Comparison of ENCODE assay signal across 11 mouse cellular contexts in the genomic region with DNA sequence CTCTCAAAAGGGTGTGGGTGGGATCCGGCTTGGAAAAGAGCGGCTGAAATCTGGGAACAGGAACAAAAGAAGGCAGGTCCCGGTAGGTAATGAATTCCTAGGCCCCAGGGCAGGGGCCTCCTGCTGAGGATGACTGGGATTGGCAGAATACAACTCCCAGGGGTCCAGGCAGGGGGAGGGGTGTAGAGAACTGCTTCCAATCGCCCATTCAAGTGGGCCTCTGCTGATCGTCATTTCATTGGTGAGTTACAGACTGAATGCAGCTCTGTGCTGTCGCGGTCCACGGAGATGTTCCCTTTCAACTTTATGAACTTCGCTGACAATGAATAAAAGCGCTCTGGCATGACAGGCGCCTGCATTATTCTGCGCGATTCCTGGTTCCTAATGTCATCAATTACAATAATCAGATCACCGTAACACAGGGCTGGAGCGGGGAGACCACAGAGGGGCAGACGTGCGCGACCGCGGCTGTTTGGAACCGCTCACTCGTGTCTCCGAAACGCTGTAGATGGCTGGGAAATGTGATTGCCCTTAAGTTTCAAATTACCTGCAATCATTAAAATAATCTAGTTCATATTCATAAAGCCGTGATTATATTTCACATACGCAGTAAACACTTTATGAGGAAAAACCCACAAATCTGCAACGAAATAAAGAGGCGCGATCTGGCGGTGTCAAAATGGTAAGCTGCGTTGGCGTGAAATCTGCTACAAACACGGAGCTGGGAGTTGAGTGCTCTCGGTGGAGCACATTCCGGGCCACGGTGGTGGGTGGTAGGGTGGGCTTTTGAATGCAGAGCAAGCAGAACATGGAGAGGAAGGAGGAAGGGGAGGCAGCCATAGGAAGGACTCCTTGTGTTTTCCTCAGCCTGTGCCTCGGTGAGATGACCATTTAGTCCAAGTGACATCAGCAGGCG.
A peak's percentile ranks its signal among the peaks of the same experiment; 100 is the strongest.
DNase-seq lines count a peak whose midpoint lies in the region; ATAC-seq and TF ChIP-seq lines count a peak whose summit lies in the region.
"Had no signal": no experiment of that assay in that cellular context is flagged by ENCODE, and none has a peak within 500 bp of the region (broad histone marks: within the 10 kb centered on the region; RNA-seq: fewer than 3 reads in every experiment).

No protein-coding gene starts in this region.

- H3K4me3 ChIP-seq in liver, embryonic 11.5 days (ENCODE audit: low read depth, low read length): peak overlapping the region; percentile 10; the same call in 1 of the 2 replicates
- H3K4me3 ChIP-seq in liver, postnatal 0 days (ENCODE audit: low read depth, low read length): no peak overlapping the region
- peak overlapping the region; percentile 26 for H3K4me3 ChIP-seq in embryonic facial prominence, embryonic 13.5 days
- no peak overlapping the region for H3K4me3 ChIP-seq in limb, embryonic 11.5 days (ENCODE audit: low read depth, low read length)

- no peaks in the 10 kb centered on the region for H3K9me3 ChIP-seq in liver, embryonic 11.5 days (ENCODE audit: control insufficient read depth, low read length)
- no peaks in the 10 kb centered on the region for H3K9me3 ChIP-seq in liver, postnatal 0 days (ENCODE audit: low read length)
- H3K9me3 ChIP-seq in embryonic facial prominence, embryonic 13.5 days: peaks cover 4% of the 10 kb centered on the region; the same call in 1 of the 2 replicates
- no peaks in the 10 kb centered on the region for H3K9me3 ChIP-seq in limb, embryonic 11.5 days (ENCODE audit: control insufficient read depth, low read length)

- H3K9ac ChIP-seq in liver, embryonic 11.5 days (ENCODE audit: low read depth, low read length): no peak overlapping the region
- no peak overlapping the region for H3K9ac ChIP-seq in liver, postnatal 0 days (replicated peaks)
- peak overlapping the region; percentile 41; the same call in 1 of the 2 replicates for H3K9ac ChIP-seq in embryonic facial prominence, embryonic 13.5 days
- no peak overlapping the region for H3K9ac ChIP-seq in limb, embryonic 11.5 days (ENCODE audit: low read length)

- DNase-seq in liver, embryonic 11.5 days (ENCODE audit: low spot score): no peak
- DNase-seq in liver, postnatal 0 days: no peak
- DNase-seq in limb, embryonic 11.5 days (ENCODE audit: low spot score): peak; percentile 50
- peak; percentile 61 for DNase-seq in retina, postnatal 1 day
- no peak for DNase-seq in cerebellum, adult 8-10 months
- DNase-seq in c-Kit-positive CD71-positive TER-119-positive erythroid progenitor cells, embryonic 14.5 days (ENCODE audit: low spot score): no peak
- DNase-seq: kidney, adult 9 months had no signal

- TF ChIP-seq CTCF in liver, postnatal 0 days (IDR thresholded peaks at IDR 0.05; ENCODE audit: low read depth): no peak

- WGBS in liver, embryonic 11.5 days: 9% methylated on average over 38 of the region's 38 CpGs
- WGBS in liver, postnatal 0 days (ENCODE audit: insufficient replicate concordance): 8% methylated on average over 38 of the region's 38 CpGs
- WGBS in embryonic facial prominence, embryonic 13.5 days: 3% methylated on average over 38 of the region's 38 CpGs
- WGBS in limb, embryonic 11.5 days: 5% methylated on average over 38 of the region's 38 CpGs

- H3K36me3 ChIP-seq in liver, embryonic 11.5 days (ENCODE audit: control insufficient read depth, insufficient read depth, low read length): no peaks in the 10 kb centered on the region
- no peaks in the 10 kb centered on the region for H3K36me3 ChIP-seq in liver, postnatal 0 days (replicated peaks; ENCODE audit: insufficient read depth, low read length)
- no peaks in the 10 kb centered on the region for H3K36me3 ChIP-seq in embryonic facial prominence, embryonic 13.5 days
- no peaks in the 10 kb centered on the region for H3K36me3 ChIP-seq in limb, embryonic 11.5 days (ENCODE audit: control insufficient read depth, insufficient read depth, low read length)

- TF ChIP-seq EP300 in liver, postnatal 0 days (IDR thresholded peaks at IDR 0.05; ENCODE audit: low read depth): no peak

- peaks cover 40% of the 10 kb centered on the region for H3K27me3 ChIP-seq in liver, embryonic 11.5 days (replicated peaks; ENCODE audit: control insufficient read depth, insufficient read depth, low read length)
- H3K27me3 ChIP-seq in liver, postnatal 0 days (ENCODE audit: insufficient read depth, low read length): peaks cover 25% of the 10 kb centered on the region
- H3K27me3 ChIP-seq in embryonic facial prominence, embryonic 13.5 days: peaks cover 57% of the 10 kb centered on the region
- H3K27me3 ChIP-seq in limb, embryonic 11.5 days (ENCODE audit: control insufficient read depth, insufficient read depth, low read length): peaks cover 39% of the 10 kb centered on the region

- no peaks in the 10 kb centered on the region for H3K4me1 ChIP-seq in liver, embryonic 11.5 days (replicated peaks; ENCODE audit: control insufficient read depth, insufficient read depth, low read length)
- H3K4me1 ChIP-seq in liver, postnatal 0 days (ENCODE audit: insufficient read depth): no peaks in the 10 kb centered on the region
- H3K4me1 ChIP-seq in embryonic facial prominence, embryonic 13.5 days: peaks cover 38% of the 10 kb centered on the region
- H3K4me1 ChIP-seq in limb, embryonic 11.5 days (ENCODE audit: control insufficient read depth, insufficient read depth, low read length): peaks cover 27% of the 10 kb centered on the region

- H3K27ac ChIP-seq in liver, embryonic 11.5 days (ENCODE audit: low read depth, low read length): no peak overlapping the region
- no peak overlapping the region for H3K27ac ChIP-seq in liver, postnatal 0 days (ENCODE audit: low read depth)
- H3K27ac ChIP-seq in embryonic facial prominence, embryonic 13.5 days: no peak overlapping the region
- no peak overlapping the region for H3K27ac ChIP-seq in limb, embryonic 11.5 days (replicated peaks; ENCODE audit: low read depth, low read length)

- H3K4me2 ChIP-seq in liver, embryonic 11.5 days: peak overlapping the region; percentile 12; the same call in 1 of the 2 replicates
- H3K4me2 ChIP-seq in liver, postnatal 0 days (ENCODE audit: low read depth, low read length): no peak overlapping the region
- peak overlapping the region; percentile 55 for H3K4me2 ChIP-seq in embryonic facial prominence, embryonic 13.5 days
- peak overlapping the region; percentile 33; the same call in 1 of the 2 replicates for H3K4me2 ChIP-seq in limb, embryonic 11.5 days (ENCODE audit: low read depth, severe bottlenecking)

- ATAC-seq in liver, embryonic 11.5 days (replicated peaks; ENCODE audit: low FRiP score): no peak
- no peak for ATAC-seq in liver, postnatal 0 days
- no peak for ATAC-seq in embryonic facial prominence, embryonic 13.5 days (ENCODE audit: insufficient number of reproducible peaks, insufficient read depth, low FRiP score, low TSS enrichment, low read depth)
- no peak for ATAC-seq in limb, embryonic 11.5 days (ENCODE audit: insufficient number of reproducible peaks, low FRiP score, low TSS enrichment, low read depth)
- no peak for ATAC-seq in megakaryocyte-erythroid progenitor cell, adult 5-6 weeks (replicated peaks; ENCODE audit: low FRiP score, low TSS enrichment, poor library complexity, severe bottlenecking)
- ATAC-seq: lung, postnatal 0 days; Patski had no signal

Comparison
In these comparisons a context has a peak if more than half of its experiments do, and no peak if none do; other contexts are left out.
1. H3K4me3 ChIP-seq: peak in liver, embryonic 11.5 days (single experiment) and embryonic facial prominence, embryonic 13.5 days (single experiment); none in liver, postnatal 0 days (single experiment) and limb, embryonic 11.5 days (single experiment).
2. DNase-seq: peak in limb, embryonic 11.5 days (single experiment) and retina, postnatal 1 day (single experiment); none in liver, embryonic 11.5 days (single experiment), liver, postnatal 0 days (single experiment), cerebellum, adult 8-10 months (single experiment) and c-Kit-positive CD71-positive TER-119-positive erythroid progenitor cells, embryonic 14.5 days (single experiment).